Mouse (Mus musculus): ENCODE measurements around the gene Ube2s. TPM values are rescaled to one million over a fixed set of nuclear protein-coding genes. Genes with fewer than 3 reads are reported as not detected.
"Not testable (repeated sequence)": the region's sequence is repeated elsewhere in the genome, so short reads cannot be mapped to it uniquely, and the experiment has no call there.

The Ube2s gene
- total and polyA plus RNA-seq, 2 experiments = 24.2 to 74.3 TPM

DNA sequence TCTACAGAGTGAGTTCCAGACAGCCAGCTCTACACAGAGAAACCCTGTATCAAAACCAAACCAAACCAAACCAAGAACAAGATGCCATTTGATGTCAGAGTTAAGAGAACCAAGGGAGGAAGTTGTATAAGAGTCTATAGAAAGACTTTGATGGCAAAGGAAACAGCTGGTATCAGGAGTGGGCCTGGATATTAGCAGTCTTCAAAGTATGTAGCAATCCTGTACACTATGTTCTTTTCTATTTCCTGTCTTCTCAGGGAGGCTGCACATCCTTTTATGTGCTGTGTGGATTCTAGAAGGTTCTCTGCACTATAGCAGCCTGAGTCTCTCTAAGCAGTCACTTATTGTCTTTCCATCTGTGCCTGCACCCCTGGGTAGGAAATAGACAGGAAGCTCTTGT, 4.2 kb upstream of the Ube2s start:
- H3K4me1 ChIP-seq (ENCODE audit: control insufficient read depth, insufficient read depth, low read length) = peaks cover 8% of the 10 kb centered on the region; the same call in 1 of the 2 replicates
- H3K79me2 ChIP-seq (ENCODE audit: control insufficient read depth, insufficient read depth, low read length) = peaks cover 4% of the 10 kb centered on the region; the same call in 1 of the 2 replicates
- H3K9ac ChIP-seq (ENCODE audit: low read depth, low read length) = no peak overlapping the region
- DNase-seq (ENCODE audit: extremely low read depth, low read depth, low spot score) = no peak
- TF ChIP-seq CTCF (IDR thresholded peaks at IDR 0.05; ENCODE audit: low read depth, low read length) (no peak), POLR2A (IDR thresholded peaks at IDR 0.05; ENCODE audit: extremely low read depth, insufficient read depth, low read length) (no peak)
- no peaks in the 10 kb centered on the region for H3K27me3 ChIP-seq (ENCODE audit: control insufficient read depth, insufficient read depth, low read length)
- H3K27ac ChIP-seq (replicated peaks; ENCODE audit: insufficient read depth, low read depth, low read length) = no peak overlapping the region
- H3K4me3 ChIP-seq (ENCODE audit: insufficient read depth, low read depth, low read length) = no peak overlapping the region
- H3K36me3 ChIP-seq (ENCODE audit: control insufficient read depth, insufficient read depth, low read length) = no peaks in the 10 kb centered on the region

DNA sequence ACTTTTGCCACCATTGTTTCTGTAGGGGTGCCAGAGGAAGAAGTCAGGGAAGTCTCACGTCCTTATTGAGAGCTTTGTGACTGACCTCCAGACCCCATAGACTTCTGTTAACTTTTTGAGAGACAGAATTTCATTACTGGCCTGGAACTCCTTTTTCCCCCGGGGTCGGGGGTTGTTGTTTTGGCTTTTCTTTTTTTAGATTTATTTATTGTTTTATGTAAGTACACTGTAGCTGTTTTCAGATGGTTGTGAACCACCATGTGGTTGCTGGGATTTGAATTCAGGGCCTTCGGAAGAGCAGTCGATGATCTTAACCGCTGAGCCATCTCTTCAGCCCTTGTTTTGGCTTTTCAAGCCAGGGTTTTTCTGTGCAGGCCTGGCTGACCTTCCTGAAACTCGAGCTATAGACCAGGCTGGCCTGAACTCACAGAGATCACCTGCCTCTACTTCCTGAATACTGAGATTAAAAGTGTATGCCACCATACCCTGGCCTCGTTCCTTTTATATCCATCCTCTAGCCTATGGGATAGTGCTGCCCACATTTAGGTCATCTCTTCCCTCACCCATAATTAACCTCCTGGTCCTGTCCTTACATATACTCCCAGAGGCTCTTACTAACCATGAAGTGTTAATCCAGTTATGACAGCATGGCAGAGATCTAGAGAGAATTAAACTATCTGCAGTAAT, 858 bp upstream of the Ube2s start:
- peak overlapping the region; percentile 67 for H3K4me3 ChIP-seq (ENCODE audit: insufficient read depth, low read depth, low read length)
- TF ChIP-seq POLR2A (IDR thresholded peaks at IDR 0.05; ENCODE audit: extremely low read depth, insufficient read depth, low read length) (no peak), CTCF (IDR thresholded peaks at IDR 0.05; ENCODE audit: low read depth, low read length) (no peak)
- peak overlapping the region; percentile 85 for H3K9ac ChIP-seq (ENCODE audit: low read depth, low read length)
- WGBS = 4% methylated on average over 8 of the region's 8 CpGs
- H3K4me1 ChIP-seq (ENCODE audit: control insufficient read depth, insufficient read depth, low read length) = peaks cover 17% of the 10 kb centered on the region
- no peaks in the 10 kb centered on the region for H3K27me3 ChIP-seq (ENCODE audit: control insufficient read depth, insufficient read depth, low read length)
- DNase-seq (ENCODE audit: extremely low read depth, low read depth, low spot score) = peak; percentile 24
- peaks cover 10% of the 10 kb centered on the region; the same call in 1 of the 2 replicates for H3K79me2 ChIP-seq (ENCODE audit: control insufficient read depth, insufficient read depth, low read length)
- peaks cover 13% of the 10 kb centered on the region for H3K36me3 ChIP-seq (ENCODE audit: control insufficient read depth, insufficient read depth, low read length)
- peak overlapping the region; percentile 92 for H3K27ac ChIP-seq (replicated peaks; ENCODE audit: insufficient read depth, low read depth, low read length)

DNA sequence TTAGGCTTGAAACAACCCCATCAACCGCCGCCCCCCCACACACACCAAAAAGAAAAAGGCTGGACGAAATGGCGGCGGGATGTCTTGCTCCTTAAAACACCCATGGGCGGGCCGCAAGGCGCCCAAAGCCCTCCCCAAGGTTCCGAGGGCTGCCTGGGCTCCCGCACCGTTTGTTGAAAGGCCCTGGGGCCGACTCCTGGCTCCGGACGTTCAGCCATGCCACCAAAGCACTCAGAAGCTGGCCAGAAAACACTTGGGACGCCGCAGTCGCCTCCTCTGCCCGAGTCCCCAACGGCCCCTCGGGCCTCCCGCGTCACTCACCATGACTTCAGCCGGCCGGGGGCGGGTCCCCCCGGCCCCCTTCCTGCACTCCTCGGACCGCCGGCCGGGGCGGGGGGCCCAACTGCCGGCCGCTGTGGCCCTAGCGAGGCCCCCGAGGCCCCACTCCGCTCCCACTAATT, 518 bp downstream of the Ube2s start:
- Histone ChIP-seq H3K4me1 (ENCODE audit: control insufficient read depth, insufficient read depth, low read length) (peaks cover 17% of the 10 kb centered on the region), H3K27ac (replicated peaks; ENCODE audit: insufficient read depth, low read depth, low read length) (peak overlapping the region; percentile 40), H3K27me3 (ENCODE audit: control insufficient read depth, insufficient read depth, low read length) (no peaks in the 10 kb centered on the region), H3K36me3 (ENCODE audit: control insufficient read depth, insufficient read depth, low read length) (peaks cover 22% of the 10 kb centered on the region), H3K9ac (ENCODE audit: low read depth, low read length) (peak overlapping the region; percentile 91), H3K4me3 (ENCODE audit: insufficient read depth, low read depth, low read length) (peak overlapping the region; percentile 92), H3K79me2 (ENCODE audit: control insufficient read depth, insufficient read depth, low read length) (peaks cover 10% of the 10 kb centered on the region; the same call in 1 of the 2 replicates)
- TF ChIP-seq CTCF (IDR thresholded peaks at IDR 0.05; ENCODE audit: low read depth, low read length) = no peak
- no peak for TF ChIP-seq POLR2A (IDR thresholded peaks at IDR 0.05; ENCODE audit: extremely low read depth, insufficient read depth, low read length)
- no peak for DNase-seq (ENCODE audit: extremely low read depth, low read depth, low spot score)
- under 1% methylated on average over 36 of the region's 36 CpGs for WGBS

DNA sequence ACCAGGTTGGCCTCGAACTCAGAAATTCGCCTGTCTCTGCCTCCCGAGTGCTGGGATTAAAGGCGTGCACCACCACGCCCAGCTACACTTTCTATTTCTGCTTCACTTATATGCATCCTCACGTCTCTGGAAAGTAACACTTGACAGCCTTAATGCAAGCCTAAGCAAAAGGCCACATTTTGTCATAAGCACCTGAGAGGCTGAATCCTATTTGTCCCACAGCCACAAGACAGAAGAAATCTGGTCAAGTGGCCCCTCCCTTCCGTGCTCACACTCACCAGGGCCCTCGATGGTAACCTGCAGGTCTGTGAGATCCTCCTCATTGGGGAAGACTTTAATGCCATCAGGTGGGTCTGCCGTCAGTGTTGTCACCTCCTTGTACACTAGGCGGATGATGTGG, 1.3 kb downstream of the Ube2s start:
- DNase-seq (ENCODE audit: extremely low read depth, low read depth, low spot score); H3K27ac ChIP-seq (replicated peaks; ENCODE audit: insufficient read depth, low read depth, low read length); H3K27me3 ChIP-seq (ENCODE audit: control insufficient read depth, insufficient read depth, low read length): not testable (repeated sequence)
- Histone ChIP-seq H3K9ac (ENCODE audit: low read depth, low read length) (peak overlapping the region; percentile 91), H3K4me3 (ENCODE audit: insufficient read depth, low read depth, low read length) (peak overlapping the region; percentile 92), H3K79me2 (ENCODE audit: control insufficient read depth, insufficient read depth, low read length) (peaks cover 10% of the 10 kb centered on the region; the same call in 1 of the 2 replicates), H3K36me3 (ENCODE audit: control insufficient read depth, insufficient read depth, low read length) (peaks cover 29% of the 10 kb centered on the region), H3K4me1 (ENCODE audit: control insufficient read depth, insufficient read depth, low read length) (peaks cover 17% of the 10 kb centered on the region)
- WGBS = 47% methylated on average over 10 of the region's 10 CpGs

DNA sequence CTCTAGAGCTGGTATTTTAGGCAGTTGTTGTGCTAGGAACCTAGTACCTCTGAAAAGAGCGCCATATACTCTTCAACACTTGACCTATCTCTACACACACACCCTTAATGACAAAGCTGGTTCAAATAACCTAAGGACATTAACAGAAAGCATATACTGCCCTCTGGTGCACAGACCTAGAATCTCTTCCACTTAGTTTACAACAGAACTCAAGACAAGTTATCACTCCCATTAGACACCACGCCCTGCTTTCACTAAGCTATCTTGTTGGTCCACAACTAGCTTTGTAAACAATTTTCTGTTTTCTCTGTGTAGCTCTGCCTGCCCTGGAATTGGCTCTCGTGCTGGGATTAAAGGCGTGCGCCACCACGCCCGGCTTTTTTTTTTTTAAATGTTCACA, 5.7 kb downstream of the Ube2s start:
- H3K27ac ChIP-seq (replicated peaks; ENCODE audit: insufficient read depth, low read depth, low read length) = no peak overlapping the region
- H3K4me1 ChIP-seq (ENCODE audit: control insufficient read depth, insufficient read depth, low read length) = peaks cover 10% of the 10 kb centered on the region
- peaks cover 35% of the 10 kb centered on the region for H3K36me3 ChIP-seq (ENCODE audit: control insufficient read depth, insufficient read depth, low read length)
- TF ChIP-seq CTCF (IDR thresholded peaks at IDR 0.05; ENCODE audit: low read depth, low read length) (peak; percentile 36; the same call in 1 of the 2 replicates), POLR2A (IDR thresholded peaks at IDR 0.05; ENCODE audit: extremely low read depth, insufficient read depth, low read length) (no peak)
- no peak overlapping the region for H3K4me3 ChIP-seq (ENCODE audit: insufficient read depth, low read depth, low read length)
- WGBS = 89% methylated on average over 7 of the region's 7 CpGs
- DNase-seq (ENCODE audit: extremely low read depth, low read depth, low spot score) = peak; percentile 53
- no peak overlapping the region for H3K9ac ChIP-seq (ENCODE audit: low read depth, low read length)
- no peaks in the 10 kb centered on the region for H3K27me3 ChIP-seq (ENCODE audit: control insufficient read depth, insufficient read depth, low read length)
- H3K79me2 ChIP-seq (ENCODE audit: control insufficient read depth, insufficient read depth, low read length) = peaks cover 8% of the 10 kb centered on the region; the same call in 1 of the 2 replicates

DNA sequence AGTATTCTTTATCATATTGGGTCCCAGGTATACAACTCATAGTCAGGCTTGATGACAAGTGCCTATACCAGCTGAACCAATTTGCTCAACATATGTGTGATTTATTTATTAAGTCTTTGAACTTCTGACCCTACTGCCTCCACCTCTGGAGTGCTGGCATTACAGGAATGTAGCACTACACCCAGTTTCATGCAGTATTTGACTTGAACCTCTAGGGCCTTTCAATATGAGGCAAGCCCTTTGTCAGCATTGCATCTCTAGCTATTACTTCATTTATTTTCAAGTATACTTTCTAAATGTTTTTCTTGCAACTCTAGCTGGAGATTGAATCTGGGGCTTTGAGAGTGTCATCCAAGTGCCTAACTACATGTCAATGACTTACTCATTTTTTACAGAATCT, 10.1 kb downstream of the Ube2s start:
- no peak for DNase-seq (ENCODE audit: extremely low read depth, low read depth, low spot score)
- peaks cover 18% of the 10 kb centered on the region for H3K36me3 ChIP-seq (ENCODE audit: control insufficient read depth, insufficient read depth, low read length)
- H3K27me3 ChIP-seq (ENCODE audit: control insufficient read depth, insufficient read depth, low read length) = no peaks in the 10 kb centered on the region
- no peak overlapping the region for H3K9ac ChIP-seq (ENCODE audit: low read depth, low read length)
- no peaks in the 10 kb centered on the region for H3K79me2 ChIP-seq (ENCODE audit: control insufficient read depth, insufficient read depth, low read length)
- no peaks in the 10 kb centered on the region for H3K4me1 ChIP-seq (ENCODE audit: control insufficient read depth, insufficient read depth, low read length)
- H3K4me3 ChIP-seq (ENCODE audit: insufficient read depth, low read depth, low read length) = no peak overlapping the region
- no peak for TF ChIP-seq CTCF (IDR thresholded peaks at IDR 0.05; ENCODE audit: low read depth, low read length)
- TF ChIP-seq POLR2A (IDR thresholded peaks at IDR 0.05; ENCODE audit: extremely low read depth, insufficient read depth, low read length) = no peak
- H3K27ac ChIP-seq (replicated peaks; ENCODE audit: insufficient read depth, low read depth, low read length) = no peak overlapping the region
